In the genomic region with DNA sequence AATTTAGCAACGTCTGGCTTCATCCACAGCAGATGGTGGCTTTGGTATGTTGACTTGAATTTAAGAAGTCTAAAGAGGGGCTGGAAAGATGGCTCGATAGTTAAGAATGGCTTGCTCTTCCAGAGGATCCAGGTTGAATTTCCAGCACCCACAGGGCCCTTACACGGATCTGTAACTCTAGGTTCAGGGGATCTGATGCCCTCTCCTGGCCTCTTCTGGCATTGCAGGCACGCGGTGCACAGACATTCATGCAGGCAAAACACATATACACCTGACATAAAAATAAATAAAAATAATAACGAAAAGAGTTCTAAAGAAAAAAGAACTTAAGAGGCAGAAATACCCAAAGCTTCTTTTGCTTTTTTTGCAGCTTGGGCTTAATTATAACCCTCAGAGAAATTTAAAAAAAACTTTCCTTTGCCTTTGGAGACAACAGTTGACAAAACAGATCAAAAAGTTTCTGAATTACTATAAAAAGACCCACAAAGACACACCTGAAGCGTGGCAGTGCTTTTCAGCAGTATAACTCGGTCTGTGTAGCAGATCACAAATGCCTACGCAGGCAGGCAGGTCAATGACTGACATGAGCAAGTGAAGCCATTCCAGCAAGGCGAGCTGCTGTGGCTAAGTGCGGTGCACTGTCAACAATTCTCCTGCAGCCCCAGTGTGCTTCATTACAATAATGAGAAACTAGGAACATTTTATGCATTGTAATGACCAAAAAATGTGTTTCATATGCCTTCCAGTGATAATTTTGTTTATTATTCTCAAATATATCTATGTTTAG, we compare ENCODE assay signal across 11 mouse cellular contexts.
A peak's percentile ranks its signal among the peaks of the same experiment; 100 is the strongest.
DNase-seq lines count a peak whose midpoint lies in the region; ATAC-seq and TF ChIP-seq lines count a peak whose summit lies in the region.
"Had no signal": no experiment of that assay in that cellular context is flagged by ENCODE, and none has a peak within 500 bp of the region (broad histone marks: within the 10 kb centered on the region; RNA-seq: fewer than 3 reads in every experiment).

No protein-coding gene starts in this region.

- ATAC-seq in frontal cortex, adult (ENCODE audit: low TSS enrichment), result no peak

- TF ChIP-seq POLR2A in testis, adult 2 months (IDR thresholded peaks at IDR 0.05; ENCODE audit: control insufficient read depth, low read depth, low read length), result no peak
- TF ChIP-seq POLR2A in brain, embryonic 14.5 days (IDR thresholded peaks at IDR 0.05; ENCODE audit: borderline replicate concordance, extremely low read depth, insufficient read depth, insufficient read length, poor library complexity, severe bottlenecking), result no peak
- TF ChIP-seq POLR2A in small intestine, adult 2 months (IDR thresholded peaks at IDR 0.05; ENCODE audit: low read depth, low read length), result no peak

- H3K4me3 ChIP-seq in testis, adult 2 months (ENCODE audit: control insufficient read depth, low read depth, low read length), result no peak overlapping the region
- no peak overlapping the region for H3K4me3 ChIP-seq in small intestine, adult 2 months (ENCODE audit: low read depth, low read length)

- DNase-seq in heart, postnatal 4 days, result peak; percentile 9
- DNase-seq in heart, adult 9 months (ENCODE audit: low spot score in 2 of 2), result no peak
- no peak for DNase-seq in testis, postnatal 14 days (ENCODE audit: low spot score)
- DNase-seq in brain, embryonic 14.5 days (ENCODE audit: low read depth), result no peak
- DNase-seq in layer of hippocampus, adult 9-11 months, result no peak
- DNase-seq: cerebellum, postnatal 25 days; lung, postnatal 36 days; right cerebral cortex, adult 18-20 months had no signal

- no peaks in the 10 kb centered on the region for H3K27me3 ChIP-seq in testis, adult 2 months (ENCODE audit: control insufficient read depth, insufficient read depth, low read length)
- no peaks in the 10 kb centered on the region for H3K27me3 ChIP-seq in small intestine, adult 2 months (ENCODE audit: control insufficient read depth, insufficient read depth, low read length)

- H3K36me3 ChIP-seq in testis, adult 2 months (ENCODE audit: control insufficient read depth, insufficient read depth, low read length), result no peaks in the 10 kb centered on the region
- H3K36me3 ChIP-seq in small intestine, adult 2 months (ENCODE audit: control insufficient read depth, insufficient read depth, low read length), result no peaks in the 10 kb centered on the region

- H3K27ac ChIP-seq in testis, adult 2 months (ENCODE audit: control insufficient read depth, insufficient read depth, low read depth, low read length), result no peak overlapping the region
- no peak overlapping the region for H3K27ac ChIP-seq in small intestine, adult 2 months (ENCODE audit: insufficient read depth, low read depth, low read length)

- 87% methylated on average over 11 of the region's 11 CpGs for WGBS in small intestine, adult 2 months

- TF ChIP-seq CTCF in testis, adult 2 months (IDR thresholded peaks at IDR 0.05; ENCODE audit: control insufficient read depth, insufficient read depth, insufficient replicate concordance, low read depth, low read length), result peak; percentile 73; the same call in 1 of the 2 replicates
- peak; percentile 24; the same call in 1 of the 2 replicates for TF ChIP-seq CTCF in brain, embryonic 14.5 days (IDR thresholded peaks at IDR 0.05; ENCODE audit: borderline replicate concordance, extremely low read depth, insufficient read depth, insufficient read length)
- peak; percentile 55; the same call in 1 of the 2 replicates for TF ChIP-seq CTCF in small intestine, adult 2 months (IDR thresholded peaks at IDR 0.05; ENCODE audit: extremely low read depth, insufficient read length, insufficient replicate concordance, low read depth, low read length)

- no peaks in the 10 kb centered on the region for H3K4me1 ChIP-seq in testis, adult 2 months (ENCODE audit: control insufficient read depth, insufficient read depth, low read length)
- no peaks in the 10 kb centered on the region for H3K4me1 ChIP-seq in small intestine, adult 2 months (ENCODE audit: control insufficient read depth, insufficient read depth, insufficient read length, low read length)
